Mouse (Mus musculus) embryonic stem cell, embryonic (primary cell): ENCODE data around the gene Gstt2.

ENCODE experiments used
- CTCF ChIA-PET, 4 experiments: fragments of 300-600 bp in 2 of 4; fragments of 350-600 bp in 2 of 4; sonication (Branson Sonifier 250); formaldehyde crosslinking; loops; one replicate each; lab custom pipeline; 2022; ENCODE audit warnings: inconsistent platforms in 2 of 4; lab: Charles Lee
- POLR2A ChIA-PET, 4 experiments: fragments of 300-600 bp in 2 of 4; fragments of 350-600 bp in 2 of 4; sonication (Branson Sonifier 250); formaldehyde crosslinking; loops; one replicate each; lab custom pipeline; 2022; ENCODE audit warnings: antibody characterized with exemption in 4 of 4, inconsistent platforms in 1 of 4; lab: Charles Lee

Gene Gstt2

DNA sequence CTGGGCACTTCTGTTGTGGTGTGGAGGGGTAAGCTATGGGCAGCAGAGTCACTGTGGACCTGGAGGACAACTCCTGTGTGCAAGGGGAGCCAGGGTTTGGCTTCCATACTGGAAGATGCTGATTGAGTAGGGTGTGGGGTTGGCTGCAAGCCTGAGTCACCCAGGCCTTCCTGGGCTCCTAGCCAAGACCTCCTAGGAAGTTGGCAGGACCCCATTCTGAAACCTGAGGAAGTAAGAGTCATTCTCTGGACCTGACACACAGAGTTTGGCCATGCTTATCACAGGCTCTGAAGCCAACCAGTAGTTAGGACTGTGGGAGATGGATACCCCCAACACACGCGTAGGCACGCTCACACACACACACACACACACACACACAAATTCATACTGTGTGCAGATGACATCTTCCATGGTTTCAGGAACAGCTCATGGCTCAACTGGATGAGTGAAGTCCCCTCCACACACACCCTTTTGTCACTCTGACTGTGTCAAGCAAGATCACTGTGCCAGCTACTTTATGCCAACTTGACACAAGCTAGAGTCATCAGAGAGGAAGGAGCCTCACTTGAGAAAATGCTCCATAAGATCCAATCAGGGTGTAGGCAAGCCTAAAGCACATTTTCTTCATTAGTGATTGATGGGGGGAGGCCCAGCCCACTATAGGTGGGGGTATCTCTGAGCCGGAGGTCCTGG lies 9.4 kb downstream of the Gstt2 start:
- ChIA-PET POLR2A (interaction anchor here in 2 of 4 experiments (0.6 to 1.9 kb wide), 4 partner anchors 10 to 148 kb away, joined by 3 to 5 read pairs (median 5); partner anchors contain the start of genes Ddt (in 1 of the 2) and Gstt2 (in 1 of the 2)), CTCF (interaction anchor here in 1 of 4 experiments (1.2 kb wide), 1 partner anchor 9 kb away, joined by 6 read pairs; no protein-coding TSS in a partner anchor)

DNA sequence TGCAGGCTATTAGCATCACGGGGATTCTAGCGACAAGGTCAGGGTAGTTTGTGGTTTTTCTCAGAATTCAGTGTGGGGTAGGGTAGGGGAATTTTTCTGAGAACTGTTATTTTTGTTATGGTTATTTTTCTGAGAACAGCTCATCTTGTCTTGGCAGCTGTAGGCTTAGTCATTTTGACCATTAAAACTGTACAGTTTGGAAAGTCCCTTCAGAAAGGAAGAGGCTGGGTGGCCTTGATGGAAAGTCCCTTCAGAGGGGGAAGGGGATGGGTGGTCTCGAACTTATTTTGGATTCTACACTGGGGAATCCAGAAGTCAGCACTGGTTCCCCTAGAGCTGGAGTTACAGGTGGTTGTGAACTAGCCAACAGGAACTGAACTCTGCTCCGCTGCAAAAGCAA lies 12.7 kb downstream of the Gstt2 start:
- POLR2A ChIA-PET: no interaction called here
- CTCF ChIA-PET: interaction anchor here in 1 of 4 experiments (0.7 kb wide), 1 partner anchor 16 kb away, joined by 4 read pairs; no protein-coding TSS in a partner anchor

DNA sequence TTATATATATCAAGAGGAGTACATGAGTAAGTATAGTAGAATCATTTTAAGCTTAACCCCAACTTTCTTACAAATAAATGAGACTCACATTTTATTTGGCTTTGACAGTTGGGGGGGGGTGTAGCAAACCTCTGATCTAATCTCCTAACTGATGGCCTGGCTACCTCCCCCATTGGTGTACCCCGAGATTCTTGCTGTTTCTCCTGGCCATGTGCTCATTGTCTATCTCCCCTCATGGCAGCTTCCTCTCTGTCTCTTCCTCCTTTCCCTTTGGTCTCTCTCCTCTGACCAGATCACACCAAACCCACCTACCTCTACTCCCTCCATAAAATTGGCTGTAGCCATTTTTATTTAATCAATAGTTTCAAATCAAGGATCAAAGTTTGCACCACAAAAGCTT lies 13.4 kb downstream of the Gstt2 start:
- CTCF ChIA-PET: interaction anchor here in 1 of 4 experiments (0.7 to 1.4 kb wide), 2 partner anchors 8 to 16 kb away, joined by 4 read pairs; no protein-coding TSS in a partner anchor
- POLR2A ChIA-PET: interaction anchor here in 1 of 4 experiments (0.6 kb wide), 1 partner anchor 15 kb away, joined by 5 read pairs; no protein-coding TSS in a partner anchor

DNA sequence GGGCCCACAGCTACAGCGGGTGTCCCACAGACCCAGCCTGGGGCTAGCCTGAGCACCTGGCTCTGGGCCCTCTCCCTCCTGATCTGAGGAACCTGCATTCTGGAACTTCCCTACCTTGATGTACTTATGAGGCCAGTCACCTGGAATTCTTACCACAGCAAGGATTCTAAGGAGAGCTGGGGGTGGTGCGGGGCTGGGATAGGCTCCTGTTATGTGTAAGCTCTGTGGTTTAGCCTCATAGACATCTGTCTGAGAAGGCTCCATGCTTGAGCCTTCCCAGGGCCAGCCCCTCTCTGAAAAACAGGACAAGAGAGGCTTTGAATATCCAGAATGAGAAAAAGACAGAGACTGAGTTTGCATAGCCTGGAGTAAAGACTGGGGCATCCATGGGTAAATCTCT lies 14.8 kb downstream of the Gstt2 start, which contains the start of gene Gstt4:
TSS of gene Gstt4 (minus strand) at position 101 of the 400 bp plus-strand sequence.
- POLR2A ChIA-PET: interaction anchor here in 1 of 4 experiments (0.6 kb wide), 1 partner anchor 33 kb away, joined by 3 read pairs; no protein-coding TSS in a partner anchor

GRCm38 (mm10) chr10:75819882-75820281 lies 17.3 kb downstream of the Gstt2 start:
- CTCF ChIA-PET: interaction anchor here in 2 of 4 experiments (1.3 to 1.8 kb wide), 3 partner anchors 17 to 29 kb away, joined by 3 to 4 read pairs (median 4); partner anchors contain the start of gene Gstt2 (in 1 of the 2)
- POLR2A ChIA-PET: interaction anchor here in 2 of 4 experiments (0.9 to 1.6 kb wide), 3 partner anchors 20 to 55 kb away, joined by 3 to 4 read pairs (median 3); partner anchors contain the start of gene Ddt (in 1 of the 2)

More for the DNA sequence above, 14.8 kb downstream of the Gstt2 start, which contains the start of gene Gstt4:
- CTCF ChIA-PET: interaction anchor here in 2 of 4 experiments (1.5 to 1.6 kb wide), 2 partner anchors 10 to 13 kb away, joined by 3 to 6 read pairs; no protein-coding TSS in a partner anchor

- ChIA-PET CTCF (interaction anchor here in 3 of 4 experiments (0.7 to 1.8 kb wide), 10 partner anchors 9 to 232 kb away, joined by 3 to 7 read pairs (median 4); partner anchors contain the start of gene Ddt (in 1 of the 3)), POLR2A (interaction anchor here in 3 of 4 experiments (0.9 to 1.6 kb wide), 5 partner anchors 19 to 103 kb away, joined by 3 to 4 read pairs (median 3); partner anchors contain the start of genes Ddt (in 1 of the 3) and Smarcb1 (in 1 of the 3))
These were observed 18.6 kb downstream of the Gstt2 start for GRCm38 (mm10) chr10:75818641-75819040.

DNA sequence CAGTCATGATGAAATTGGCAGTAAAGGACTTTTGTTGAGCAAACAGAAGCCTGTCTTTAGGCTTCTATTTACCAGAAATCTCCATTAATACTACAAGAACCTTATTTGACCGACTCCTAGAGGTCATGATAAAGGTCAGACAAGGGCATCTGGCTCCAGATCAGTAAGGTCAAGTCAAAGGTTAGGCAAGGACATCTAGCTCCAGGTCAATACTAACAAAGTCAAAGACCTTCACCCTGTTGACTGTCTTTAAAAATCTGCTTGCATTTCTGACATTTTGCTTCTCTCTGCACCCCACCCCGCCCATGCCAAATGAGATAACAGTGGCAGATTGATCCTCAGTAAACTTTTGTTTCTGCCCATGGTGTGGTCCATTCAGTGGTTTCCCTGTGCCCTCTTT lies 33.0 kb downstream of the Gstt2 start:
- ChIA-PET CTCF (no interaction called here), POLR2A (no interaction called here)

GRCm38 (mm10) chr10:75798176-75798696 lies 39.0 kb downstream of the Gstt2 start, which contains the start of gene Gstt1:
Gstt1 (minus strand) TSS chr10:75798584.
- ChIA-PET POLR2A (interaction anchor here in 3 of 4 experiments (0.6 to 2.5 kb wide), 18 partner anchors 8 to 150 kb away, joined by 3 to 17 read pairs (median 4); partner anchors contain the start of genes Cabin1 (in 2 of the 3), Ddt (in 2 of the 3), Chchd10 (in 1 of the 3) and Gm20441 (in 1 of the 3)), CTCF (interaction anchor here in 3 of 4 experiments (0.6 to 1.6 kb wide), 9 partner anchors 18 to 234 kb away, joined by 3 to 6 read pairs (median 3); partner anchors contain the start of genes Ddt (in 2 of the 3), Gm20441 (in 1 of the 3) and Zfp280b (in 1 of the 3))

DNA sequence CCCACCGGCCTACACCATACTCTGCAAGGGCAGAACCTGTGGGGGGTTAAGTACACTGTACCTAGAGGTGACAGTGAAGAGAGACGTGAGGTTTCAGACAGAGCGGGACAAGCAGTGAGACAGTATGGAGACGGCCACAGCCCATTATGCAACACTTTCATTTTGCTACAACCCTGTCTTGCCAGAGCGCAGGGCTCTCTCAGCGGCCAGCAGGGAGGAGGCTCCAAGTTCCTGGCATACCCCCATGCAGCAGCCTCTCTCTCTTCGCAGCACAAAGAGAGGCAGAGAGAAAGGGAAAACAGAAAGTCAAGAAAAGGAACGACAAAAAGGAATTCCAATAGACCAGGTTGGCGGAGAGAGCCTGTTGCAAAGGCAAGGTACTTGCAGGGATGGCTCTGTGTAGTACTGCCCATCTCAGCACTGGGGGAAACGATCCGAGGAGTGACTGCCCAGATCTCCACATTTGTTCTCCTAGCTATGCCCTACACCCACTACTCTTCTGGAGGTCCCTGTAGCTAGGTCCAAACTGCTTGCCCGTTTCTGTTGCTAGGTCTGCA lies 39.5 kb downstream of the Gstt2 start:
- CTCF ChIA-PET: interaction anchor here in 2 of 4 experiments (0.6 to 1.6 kb wide), 5 partner anchors 18 to 235 kb away, joined by 3 to 6 read pairs (median 5); partner anchors contain the start of genes Ddt (in 1 of the 2), Gm20441 (in 1 of the 2) and Zfp280b (in 1 of the 2)
- POLR2A ChIA-PET: interaction anchor here in 3 of 4 experiments (1.0 to 2.5 kb wide), 10 partner anchors 8 to 149 kb away, joined by 3 to 17 read pairs (median 5); partner anchors contain the start of genes Cabin1 (in 1 of the 3), Ddt (in 1 of the 3), Gm20441 (in 1 of the 3) and Gstt3 (in 1 of the 3)

- CTCF ChIA-PET: no interaction called here
These were observed 40.3 kb downstream of the Gstt2 start for GRCm38 (mm10) chr10:75796731-75797516.

GRCm38 (mm10) chr10:75794880-75795279 lies 42.3 kb downstream of the Gstt2 start:
- POLR2A ChIA-PET: interaction anchor here in 3 of 4 experiments (0.7 to 1.4 kb wide), 3 partner anchors 22 to 199 kb away, joined by 3 to 4 read pairs (median 3); partner anchors contain the start of gene Ddt (in 3 of the 3)
- CTCF ChIA-PET: interaction anchor here in 2 of 4 experiments (0.6 to 1.2 kb wide), 3 partner anchors 38 to 51 kb away, joined by 3 to 4 read pairs (median 3); no protein-coding TSS in a partner anchor

More at GRCm38 (mm10) chr10:75796731-75797516, 40.3 kb downstream of the Gstt2 start:
- POLR2A ChIA-PET: interaction anchor here in 2 of 4 experiments (0.9 to 1.8 kb wide), 3 partner anchors 9 to 16 kb away, joined by 3 to 5 read pairs (median 4); partner anchors contain the start of genes Gm20441 (in 2 of the 2) and Gstt3 (in 2 of the 2)

DNA sequence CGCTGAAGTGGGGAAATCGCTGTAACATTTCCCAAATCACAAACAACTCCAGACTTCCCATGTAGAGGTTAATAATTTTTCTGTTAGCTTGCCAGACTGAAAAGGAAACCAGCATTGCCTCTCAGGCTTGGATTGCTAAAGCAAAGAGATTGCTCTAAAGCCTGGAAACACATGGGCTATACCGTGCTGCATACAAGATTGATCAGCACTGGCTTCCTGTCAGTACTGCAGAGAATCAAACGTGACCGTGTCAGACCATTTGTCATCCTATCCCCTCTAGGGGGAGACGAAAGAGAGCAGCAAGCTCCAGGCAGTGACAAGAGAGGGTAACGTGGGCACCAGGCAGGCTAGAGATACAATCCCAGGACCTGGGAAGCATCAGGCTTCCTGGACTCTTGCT lies 46.5 kb downstream of the Gstt2 start:
- POLR2A ChIA-PET: interaction anchor here (0.6 to 1.6 kb wide), 6 partner anchors 10 to 47 kb away, joined by 3 to 5 read pairs (median 4); partner anchors contain the start of genes Ddt (in 2 of the 4), Gm20441 (in 1 of the 4) and Gstt2 (in 1 of the 4)
- CTCF ChIA-PET: interaction anchor here in 3 of 4 experiments (0.6 to 2.1 kb wide), 6 partner anchors 8 to 146 kb away, joined by 3 to 10 read pairs (median 5); partner anchors contain the start of genes Gm20441 (in 1 of the 3) and Gstt3 (in 1 of the 3)

DNA sequence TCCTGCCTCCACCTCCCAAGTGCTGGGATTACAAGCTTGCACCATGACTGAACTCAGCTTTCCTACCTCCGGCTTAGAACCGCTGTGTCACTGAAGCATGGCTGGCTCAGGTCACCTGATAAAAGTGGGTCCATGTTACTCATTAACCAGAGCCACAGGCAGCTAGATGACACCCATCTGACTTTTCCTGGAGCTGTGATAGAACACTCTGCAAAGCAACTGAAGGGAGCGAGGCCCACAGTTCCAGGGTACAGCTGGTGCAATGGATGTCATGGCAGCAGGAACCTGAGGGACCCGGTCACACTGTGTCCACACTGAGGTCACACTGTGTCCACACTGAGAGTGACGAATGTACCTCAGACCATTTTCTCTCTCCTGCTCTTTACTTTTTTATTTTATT lies 47.4 kb downstream of the Gstt2 start:
- ChIA-PET POLR2A (interaction anchor here in 2 of 4 experiments (1.0 to 1.7 kb wide), 5 partner anchors 9 to 147 kb away, joined by 3 to 6 read pairs (median 5); partner anchors contain the start of genes Gstt1 (in 2 of the 2), Ddt (in 1 of the 2), Gm20441 (in 1 of the 2) and Gstt3 (in 1 of the 2)), CTCF (interaction anchor here in 2 of 4 experiments (0.6 to 1.5 kb wide), 2 partner anchors 17 to 42 kb away, joined by 3 to 12 read pairs; no protein-coding TSS in a partner anchor)

GRCm38 (mm10) chr10:75789081-75789735 lies 48.0 kb downstream of the Gstt2 start:
- POLR2A ChIA-PET: interaction anchor here in 3 of 4 experiments (0.5 to 1.7 kb wide), 10 partner anchors 9 to 449 kb away, joined by 3 to 7 read pairs (median 4); partner anchors contain the start of genes Gstt1 (in 2 of the 3), Gm20441 (in 1 of the 3) and Gstt3 (in 1 of the 3)
- CTCF ChIA-PET: interaction anchor here in 3 of 4 experiments (0.7 to 1.5 kb wide), 3 partner anchors 43 to 313 kb away, joined by 3 to 5 read pairs (median 5); no protein-coding TSS in a partner anchor

DNA sequence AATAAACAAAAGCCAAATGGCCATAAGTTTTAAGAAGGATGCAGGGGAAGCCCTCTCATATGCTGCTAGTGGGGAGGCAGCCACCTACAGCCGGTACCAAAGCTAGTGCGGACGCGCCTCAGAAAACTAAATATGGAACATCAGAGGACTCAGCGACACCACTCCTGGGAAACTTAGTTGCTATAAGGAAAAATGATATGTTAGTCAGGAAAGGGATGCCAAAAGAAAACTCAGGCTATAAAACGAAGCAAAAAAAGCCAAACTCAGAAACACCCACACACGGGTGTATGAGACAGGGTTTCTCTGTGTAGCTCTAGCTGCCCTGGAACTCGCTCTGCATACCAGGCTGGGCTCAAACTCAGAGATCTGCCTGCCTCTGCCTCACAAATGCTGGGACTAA lies 48.9 kb downstream of the Gstt2 start:
- ChIA-PET POLR2A (interaction anchor here in 2 of 4 experiments (0.7 to 1.7 kb wide), 4 partner anchors 8 to 471 kb away, joined by 3 to 6 read pairs (median 4); partner anchors contain the start of genes Gm20441 (in 1 of the 2) and Gstt3 (in 1 of the 2)), CTCF (interaction anchor here in 2 of 4 experiments (0.7 to 0.9 kb wide), 2 partner anchors 314 to 330 kb away, joined by 3 to 5 read pairs; no protein-coding TSS in a partner anchor)
